8 mouse cellular contexts compared by ENCODE assay signal in the genomic region with DNA sequence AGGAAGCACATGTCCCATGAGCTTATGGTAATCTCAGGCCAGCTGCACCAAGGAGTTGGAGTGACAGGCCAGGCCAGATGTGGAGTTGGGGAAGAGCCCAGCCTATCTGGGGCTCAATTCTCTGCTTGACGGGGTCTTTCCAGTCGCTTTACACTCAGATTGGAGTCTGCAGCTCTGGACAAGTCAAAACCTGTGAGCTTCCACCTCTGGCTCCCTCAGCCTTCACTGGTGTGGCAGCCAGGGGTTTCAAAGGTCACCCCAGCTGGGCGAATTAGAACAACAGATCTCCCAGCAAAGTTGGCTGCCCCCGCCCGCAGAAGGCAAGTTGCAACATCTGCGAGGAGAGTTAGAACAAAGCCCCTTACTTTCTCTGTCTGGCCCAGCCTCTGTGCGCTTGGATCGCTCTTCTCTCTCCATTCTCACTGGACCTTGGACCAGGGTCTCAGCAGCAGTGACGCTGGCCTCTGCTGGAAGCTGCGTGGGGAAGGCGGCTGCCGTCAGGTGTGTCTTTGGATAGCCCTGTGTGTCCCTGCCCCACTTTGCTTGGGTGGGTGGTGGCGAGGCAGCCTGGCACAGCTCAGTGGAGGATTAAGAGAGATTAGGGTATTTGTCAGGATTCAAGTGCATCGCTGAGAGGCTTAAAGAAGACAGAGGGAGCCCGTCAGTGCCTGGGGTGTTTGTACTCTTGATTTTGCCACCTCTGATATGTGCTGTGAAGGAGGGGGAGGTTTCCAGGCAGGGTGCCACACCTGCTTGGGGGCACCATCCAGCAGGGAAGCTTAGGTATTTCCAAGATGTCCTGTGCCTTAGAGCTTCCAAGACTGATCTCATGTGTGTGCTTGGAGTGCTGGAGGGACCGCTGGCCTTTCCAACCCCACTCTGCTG.
A peak's percentile ranks its signal among the peaks of the same experiment; 100 is the strongest.
DNase-seq lines count a peak whose midpoint lies in the region; ATAC-seq lines count a peak whose summit lies in the region.

No protein-coding gene starts in this region.

- H3K9me3 ChIP-seq in intestine, embryonic 15.5 days, result no peaks in the 10 kb centered on the region
- H3K9me3 ChIP-seq in liver, embryonic 16.5 days (replicated peaks; ENCODE audit: control insufficient read depth, low read length), result no peaks in the 10 kb centered on the region

- H3K27ac ChIP-seq in intestine, embryonic 15.5 days, result no peak overlapping the region
- H3K27ac ChIP-seq in liver, embryonic 16.5 days (ENCODE audit: low read length), result no peak overlapping the region

- peak; percentile 77 for ATAC-seq in intestine, embryonic 15.5 days
- ATAC-seq in liver, embryonic 16.5 days (ENCODE audit: low read depth), result peak; percentile 64
- ATAC-seq in erythroid progenitor cell, adult 5-6 weeks (replicated peaks; ENCODE audit: low FRiP score, poor library complexity, severe bottlenecking), result no peak

- no peak overlapping the region for H3K4me3 ChIP-seq in intestine, embryonic 15.5 days (replicated peaks)
- peak overlapping the region; percentile 36 for H3K4me3 ChIP-seq in liver, embryonic 16.5 days (ENCODE audit: low read depth, low read length)

- no peaks in the 10 kb centered on the region for H3K4me1 ChIP-seq in intestine, embryonic 15.5 days (replicated peaks)
- H3K4me1 ChIP-seq in liver, embryonic 16.5 days (ENCODE audit: control insufficient read depth, low read depth, low read length), result no peaks in the 10 kb centered on the region

- no peak overlapping the region for H3K9ac ChIP-seq in intestine, embryonic 15.5 days
- H3K9ac ChIP-seq in liver, embryonic 16.5 days (ENCODE audit: low read depth, low read length), result no peak overlapping the region

- peak; percentile 13 for DNase-seq in adrenal gland, postnatal 14 days
- no peak for DNase-seq in adrenal gland, adult (ENCODE audit: inconsistent age in 2 of 2, low spot score in 1 of 2)
- peak; percentile 38 for DNase-seq in gastrocnemius, postnatal 10 days
- peak; percentile 34 for DNase-seq in retina, postnatal 7 days (ENCODE audit: low read depth, low spot score)
- DNase-seq in right cerebral cortex, postnatal 4 days, result no peak

- no peaks in the 10 kb centered on the region for H3K27me3 ChIP-seq in intestine, embryonic 15.5 days (replicated peaks)
- H3K27me3 ChIP-seq in liver, embryonic 16.5 days (ENCODE audit: control insufficient read depth, insufficient read depth, low read depth, low read length), result no peaks in the 10 kb centered on the region

- H3K36me3 ChIP-seq in intestine, embryonic 15.5 days, result no peaks in the 10 kb centered on the region
- H3K36me3 ChIP-seq in liver, embryonic 16.5 days (ENCODE audit: control insufficient read depth, insufficient read depth), result no peaks in the 10 kb centered on the region

- 35% methylated on average over 16 of the region's 16 CpGs for WGBS in intestine, embryonic 15.5 days
- 51% methylated on average over 16 of the region's 16 CpGs for WGBS in liver, embryonic 16.5 days (ENCODE audit: insufficient replicate concordance)

- peak overlapping the region; percentile 30 for H3K4me2 ChIP-seq in intestine, embryonic 15.5 days (replicated peaks)
- H3K4me2 ChIP-seq in liver, embryonic 16.5 days (ENCODE audit: low read depth, low read length), result peak overlapping the region; percentile 37

Comparison
In these comparisons a context has a peak if more than half of its experiments do, and no peak if none do; other contexts are left out.
1. DNase-seq: peak in adrenal gland, postnatal 14 days (single experiment), gastrocnemius, postnatal 10 days (single experiment) and retina, postnatal 7 days (single experiment); none in adrenal gland, adult (0 of 2) and right cerebral cortex, postnatal 4 days (single experiment).